Mouse (Mus musculus): Measurements from ENCODE around the gene Vps52. TPM values are rescaled to one million over a fixed set of nuclear protein-coding genes. Genes with fewer than 3 reads are reported as not detected.
"Not testable (repeated sequence)": the region's sequence is repeated elsewhere in the genome, so short reads cannot be mapped to it uniquely, and the experiment has no call there.

Vps52 gene
- polyA plus RNA-seq, 1 experiment from 2014 or later, result 65.0 TPM

DNA sequence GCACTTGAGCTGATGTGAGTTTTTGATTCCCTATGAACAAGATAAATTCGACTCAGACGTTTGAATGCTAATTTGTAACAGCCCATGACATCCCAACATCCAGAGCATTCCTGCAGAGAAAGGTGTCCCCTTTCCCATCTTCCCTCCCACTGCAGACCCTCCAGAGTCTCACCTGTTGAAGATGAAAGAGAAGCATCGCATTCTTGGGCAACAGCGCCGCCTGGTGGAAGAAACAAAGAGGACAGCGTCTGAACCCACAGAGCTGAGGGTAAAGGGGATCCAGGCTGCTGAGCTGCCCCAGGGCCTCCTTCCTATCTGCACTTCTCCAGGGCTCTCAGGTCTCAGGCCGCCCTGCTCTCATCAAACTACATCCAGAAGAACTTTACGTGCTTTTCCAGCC lies 26.5 kb downstream of the Vps52 start:
- peak overlapping the region; percentile 50; the same call in 1 of the 2 replicates for H3K4me3 ChIP-seq
- not testable (repeated sequence) for ATAC-seq (ENCODE audit: low FRiP score); H3K27ac ChIP-seq

DNA sequence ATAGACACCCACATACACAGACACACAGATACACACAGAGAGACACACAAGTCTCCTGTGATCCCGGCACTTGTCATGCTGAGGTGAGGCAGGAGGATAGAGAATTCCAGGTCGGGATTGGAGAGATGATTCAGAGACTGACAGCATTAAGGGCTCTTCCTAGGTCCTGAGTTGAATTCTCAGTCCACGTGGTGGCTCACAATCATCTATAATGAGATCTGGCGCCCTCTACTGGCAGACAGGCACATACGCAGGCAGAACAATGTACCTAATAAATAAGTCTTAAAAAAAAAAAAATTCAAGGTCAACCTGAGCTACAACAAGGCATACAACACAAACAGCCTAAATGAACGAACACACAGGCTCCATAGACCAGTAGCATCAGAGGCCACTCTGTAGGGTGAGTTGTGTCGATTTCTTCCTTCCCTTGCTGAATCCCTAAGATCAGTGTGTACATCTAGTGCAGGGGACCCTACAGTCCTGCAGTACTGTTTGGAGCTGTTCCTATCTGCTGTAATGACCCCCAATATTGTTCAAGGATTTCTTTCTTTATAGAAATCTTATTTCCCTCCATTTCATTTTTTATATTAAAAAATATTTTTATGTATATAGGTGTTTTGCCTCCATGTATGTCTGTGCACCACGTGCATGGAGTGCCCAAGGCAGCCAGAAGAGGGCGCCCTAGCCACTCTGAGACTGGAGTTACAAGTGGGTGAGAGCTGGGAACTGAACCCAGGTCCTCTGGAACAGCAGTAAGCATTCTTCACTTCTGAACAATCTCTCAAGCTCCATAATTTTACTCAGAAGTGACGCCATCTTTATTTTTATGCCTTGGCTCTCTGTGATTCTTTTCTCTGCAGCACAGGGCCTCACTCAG lies 36.4 kb downstream of the Vps52 start:
- Histone ChIP-seq H3K9me3 (replicated peaks) (no peaks in the 10 kb centered on the region), H3K4me1 (no peaks in the 10 kb centered on the region), H3K4me3 (no peak overlapping the region), H3K4me2 (replicated peaks) (no peak overlapping the region), H3K27me3 (peaks cover 9% of the 10 kb centered on the region), H3K36me3 (no peaks in the 10 kb centered on the region), H3K9ac (no peak overlapping the region), H3K27ac (no peak overlapping the region)
- ATAC-seq (ENCODE audit: low FRiP score), result no peak; the same call in 1 of the 2 replicates
- WGBS, result 31% methylated on average over 10 of the region's 10 CpGs

More for the DNA sequence above, 26.5 kb downstream of the Vps52 start:
- not testable (repeated sequence) for H3K36me3 ChIP-seq; H3K9ac ChIP-seq; H3K9me3 ChIP-seq (replicated peaks)
- Histone ChIP-seq H3K27me3 (peaks cover 38% of the 10 kb centered on the region), H3K4me2 (replicated peaks) (peak overlapping the region; percentile 66), H3K4me1 (peaks cover 13% of the 10 kb centered on the region)
- WGBS, result 10% methylated on average over 8 of the region's 8 CpGs

DNA sequence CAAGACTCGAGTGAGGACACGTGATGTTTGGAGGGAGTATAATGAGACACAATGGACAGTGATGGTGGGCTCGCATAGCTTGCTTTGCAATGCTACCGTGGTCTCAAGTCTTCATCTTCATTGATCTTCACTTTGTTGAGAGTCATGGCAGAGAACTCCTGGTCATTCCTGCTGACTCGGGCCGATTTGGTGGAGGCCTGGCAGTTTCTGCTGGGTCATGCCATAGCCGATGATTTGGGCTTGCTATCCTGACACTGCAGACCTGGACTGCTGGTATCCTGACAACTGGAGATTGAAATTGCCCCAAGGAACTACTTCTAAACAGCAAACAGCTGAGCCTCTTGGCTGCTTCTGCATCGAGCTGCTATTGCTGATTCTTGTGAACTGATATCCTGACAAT lies 39.3 kb downstream of the Vps52 start:
- H3K4me3 ChIP-seq, result no peak overlapping the region
- 92% methylated on average over 8 of the region's 8 CpGs for WGBS
- H3K27ac ChIP-seq, result no peak overlapping the region
- H3K36me3 ChIP-seq, result no peaks in the 10 kb centered on the region
- no peak overlapping the region for H3K4me2 ChIP-seq (replicated peaks)
- no peaks in the 10 kb centered on the region for H3K9me3 ChIP-seq (replicated peaks)
- peaks cover 23% of the 10 kb centered on the region for H3K27me3 ChIP-seq
- H3K9ac ChIP-seq, result no peak overlapping the region
- ATAC-seq (ENCODE audit: low FRiP score), result no peak
- H3K4me1 ChIP-seq, result peaks cover 8% of the 10 kb centered on the region

DNA sequence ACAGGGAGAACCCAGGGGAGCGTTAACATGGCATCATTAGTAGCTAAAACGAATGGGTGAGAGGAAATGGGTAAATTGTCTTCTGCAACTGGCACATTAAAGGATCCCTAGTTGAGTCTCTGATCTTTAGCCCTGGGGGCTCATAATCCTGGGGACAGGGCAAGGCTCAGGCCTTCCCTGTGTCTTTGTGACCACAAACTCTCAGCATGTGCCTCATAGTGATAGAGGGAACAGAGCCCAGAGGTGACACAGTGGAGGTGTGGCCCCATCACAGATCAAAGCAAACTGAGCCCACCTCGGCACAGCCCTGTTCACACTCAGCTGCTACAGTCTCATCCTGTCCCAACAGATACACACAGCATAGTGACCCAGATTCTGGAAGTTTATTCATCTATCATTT lies 40.0 kb downstream of the Vps52 start:
- no peaks in the 10 kb centered on the region for H3K36me3 ChIP-seq
- peaks cover 30% of the 10 kb centered on the region for H3K27me3 ChIP-seq
- no peak for ATAC-seq (ENCODE audit: low FRiP score)
- peaks cover 14% of the 10 kb centered on the region for H3K4me1 ChIP-seq
- no peak overlapping the region for H3K9ac ChIP-seq
- no peaks in the 10 kb centered on the region for H3K9me3 ChIP-seq (replicated peaks)
- WGBS, result 68% methylated on average over 3 of the region's 3 CpGs
- no peak overlapping the region for H3K27ac ChIP-seq
- no peak overlapping the region for H3K4me2 ChIP-seq (replicated peaks)
- no peak overlapping the region for H3K4me3 ChIP-seq

DNA sequence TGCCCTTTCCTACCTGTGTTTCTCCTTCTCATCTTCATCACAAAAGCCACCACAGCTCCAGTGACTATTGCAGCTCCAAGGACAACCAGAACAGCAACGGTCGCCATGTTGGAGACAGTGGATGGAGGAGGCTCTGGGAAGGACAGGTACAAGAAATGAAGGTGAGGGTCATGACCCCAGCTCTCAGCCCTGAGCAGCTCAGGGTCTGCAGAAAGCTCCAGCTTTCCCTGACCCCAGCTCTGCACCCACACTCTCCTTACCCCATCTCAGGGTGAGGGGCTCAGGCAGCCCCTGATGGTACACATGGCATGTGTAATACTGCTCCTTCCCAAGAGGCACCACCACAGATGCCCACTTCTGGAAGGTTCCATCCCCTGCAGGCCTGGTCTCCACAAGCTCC lies 41.4 kb downstream of the Vps52 start:
- not testable (repeated sequence) for H3K27ac ChIP-seq; H3K9ac ChIP-seq; H3K4me3 ChIP-seq; H3K9me3 ChIP-seq (replicated peaks); ATAC-seq (ENCODE audit: low FRiP score); H3K36me3 ChIP-seq; H3K4me2 ChIP-seq (replicated peaks)
- 86% methylated on average over 2 of the region's 2 CpGs for WGBS
- H3K4me1 ChIP-seq, result peaks cover 14% of the 10 kb centered on the region
- H3K27me3 ChIP-seq, result peaks cover 44% of the 10 kb centered on the region

DNA sequence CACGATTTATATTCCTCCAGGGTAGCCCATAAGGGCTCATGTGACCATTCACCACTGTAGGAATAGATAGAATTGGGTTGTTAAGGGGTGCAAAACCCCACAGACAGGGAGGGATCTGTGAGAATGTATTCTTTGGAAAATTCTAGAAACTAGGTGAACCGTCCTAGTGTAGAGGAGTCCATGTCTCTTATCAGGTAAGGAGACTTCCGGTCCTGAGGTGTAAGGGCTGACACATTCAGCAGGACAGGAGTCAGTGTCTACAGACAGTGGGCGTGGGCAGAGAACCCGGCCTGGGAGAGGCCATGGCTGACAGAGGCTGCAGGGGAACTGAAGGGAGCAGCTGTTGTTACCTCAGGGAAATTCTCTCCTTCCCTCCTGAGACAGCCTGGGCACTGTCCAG lies 43.1 kb downstream of the Vps52 start:
- H3K4me2 ChIP-seq (replicated peaks); H3K4me3 ChIP-seq; H3K9me3 ChIP-seq (replicated peaks); ATAC-seq (ENCODE audit: low FRiP score); H3K27ac ChIP-seq; H3K9ac ChIP-seq; H3K36me3 ChIP-seq: not testable (repeated sequence)
- peaks cover 49% of the 10 kb centered on the region for H3K27me3 ChIP-seq
- H3K4me1 ChIP-seq, result peaks cover 14% of the 10 kb centered on the region
- WGBS, result 59% methylated on average over 5 of the region's 5 CpGs

DNA sequence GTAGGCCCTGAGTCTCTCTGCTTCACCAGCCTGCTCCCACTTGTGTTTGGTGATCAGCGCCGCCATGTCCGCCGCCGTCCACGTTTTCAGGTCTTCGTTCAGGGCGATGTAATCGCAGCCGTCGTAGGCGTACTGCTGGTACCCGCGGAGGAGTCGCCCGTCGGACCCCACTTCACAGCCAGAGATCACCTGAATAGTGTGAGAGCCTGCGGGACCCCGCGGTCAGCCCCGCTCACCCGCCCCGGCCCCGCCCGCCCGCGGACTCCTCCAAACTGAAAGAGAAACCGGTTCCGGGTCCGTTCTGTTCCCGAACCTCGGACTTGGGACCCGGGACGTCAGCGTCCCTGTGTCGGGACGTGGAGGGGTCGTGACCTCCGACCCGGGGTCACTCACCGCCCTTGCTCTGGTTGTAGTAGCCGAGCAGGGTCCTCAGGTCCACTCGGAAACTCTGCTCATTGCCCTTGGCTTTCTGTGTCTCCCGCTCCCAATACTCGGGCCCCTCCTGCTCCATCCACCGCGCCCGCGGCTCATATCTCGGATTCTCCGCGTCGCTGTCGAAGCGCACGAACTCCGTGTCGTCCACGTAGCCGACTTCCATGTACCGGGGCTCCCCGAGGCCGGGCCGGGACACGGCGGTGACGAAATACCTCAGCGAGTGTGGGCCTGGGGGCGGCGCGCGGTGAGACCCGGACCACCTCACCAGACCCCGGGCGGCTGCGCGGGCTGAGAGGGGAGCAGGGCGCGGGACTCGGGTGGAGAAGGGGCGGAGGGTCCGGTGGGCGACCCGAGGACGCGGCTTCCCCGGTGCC lies 43.9 kb downstream of the Vps52 start:
- Histone ChIP-seq H3K27me3 (peaks cover 49% of the 10 kb centered on the region), H3K36me3 (no peaks in the 10 kb centered on the region), H3K9ac (peak overlapping the region; percentile 59), H3K9me3 (replicated peaks) (no peaks in the 10 kb centered on the region), H3K27ac (no peak overlapping the region), H3K4me2 (replicated peaks) (peak overlapping the region; percentile 96), H3K4me1 (peaks cover 14% of the 10 kb centered on the region), H3K4me3 (peak overlapping the region; percentile 53)
- peak; percentile 46 for ATAC-seq (ENCODE audit: low FRiP score)
- 4% methylated on average over 87 of the region's 87 CpGs for WGBS

DNA sequence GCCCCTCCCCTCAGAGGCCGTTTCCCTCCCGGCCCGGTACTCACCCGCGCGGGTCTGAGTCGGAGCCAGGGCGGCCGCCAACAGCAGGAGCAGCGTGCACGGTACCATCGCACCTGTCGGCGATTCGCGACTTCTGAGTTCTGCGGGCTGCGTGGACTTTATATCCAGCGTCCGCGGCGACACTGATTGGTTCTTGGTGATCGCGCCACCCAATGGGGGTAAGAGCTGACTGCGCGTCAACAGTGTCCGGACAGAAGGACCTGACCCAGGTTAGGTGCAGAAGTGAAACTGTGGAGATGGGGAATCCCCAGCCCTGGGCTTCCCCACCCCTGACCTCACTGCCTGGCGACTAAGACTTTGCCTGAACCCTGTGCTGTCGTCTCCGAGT lies 44.5 kb downstream of the Vps52 start, which contains the start of gene H2-K1:
H2-K1 (minus strand) TSS at position 198 of the 388 bp plus-strand sequence.
- Histone ChIP-seq H3K9ac (peak within 1 kb of the TSS; percentile 59), H3K9me3 (replicated peaks) (no peaks in the 10 kb centered on the region), H3K4me2 (replicated peaks) (peak within 1 kb of the TSS; percentile 96), H3K27ac (no peak within 1 kb of the TSS), H3K4me3 (peak within 1 kb of the TSS; percentile 53), H3K36me3 (no peaks in the 10 kb centered on the region), H3K4me1 (peaks cover 14% of the 10 kb centered on the region), H3K27me3 (peaks cover 49% of the 10 kb centered on the region)
- WGBS, result under 1% methylated on average over 30 of the region's 30 CpGs
- peak; percentile 81 for ATAC-seq (ENCODE audit: low FRiP score)

DNA sequence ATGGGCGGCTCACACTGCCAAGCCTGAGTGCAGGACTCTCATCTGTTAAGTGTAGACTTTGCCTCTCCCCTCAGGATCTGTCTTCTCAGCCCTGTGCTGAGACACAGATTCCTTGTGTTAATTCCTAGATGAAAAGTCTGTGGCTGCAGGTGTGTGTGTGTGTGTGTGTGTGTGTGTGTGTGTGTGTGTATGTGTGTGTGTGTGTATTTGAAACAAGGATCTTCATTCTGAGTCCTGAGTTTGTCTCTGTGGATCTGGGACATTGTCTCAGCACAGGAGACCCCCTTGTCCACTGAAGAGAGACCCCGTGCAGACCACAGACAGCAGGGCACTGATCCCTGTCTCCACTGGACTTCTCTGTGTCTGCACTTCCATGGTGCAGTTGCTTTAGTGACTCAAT lies 45.2 kb downstream of the Vps52 start:
- H3K36me3 ChIP-seq; H3K9me3 ChIP-seq (replicated peaks); H3K27ac ChIP-seq; H3K4me2 ChIP-seq (replicated peaks); H3K9ac ChIP-seq; ATAC-seq (ENCODE audit: low FRiP score): not testable (repeated sequence)
- peaks cover 14% of the 10 kb centered on the region for H3K4me1 ChIP-seq
- WGBS, result 42% methylated on average over 2 of the region's 2 CpGs
- H3K4me3 ChIP-seq, result peak overlapping the region; percentile 53; the same call in 1 of the 2 replicates
- H3K27me3 ChIP-seq, result peaks cover 49% of the 10 kb centered on the region

DNA sequence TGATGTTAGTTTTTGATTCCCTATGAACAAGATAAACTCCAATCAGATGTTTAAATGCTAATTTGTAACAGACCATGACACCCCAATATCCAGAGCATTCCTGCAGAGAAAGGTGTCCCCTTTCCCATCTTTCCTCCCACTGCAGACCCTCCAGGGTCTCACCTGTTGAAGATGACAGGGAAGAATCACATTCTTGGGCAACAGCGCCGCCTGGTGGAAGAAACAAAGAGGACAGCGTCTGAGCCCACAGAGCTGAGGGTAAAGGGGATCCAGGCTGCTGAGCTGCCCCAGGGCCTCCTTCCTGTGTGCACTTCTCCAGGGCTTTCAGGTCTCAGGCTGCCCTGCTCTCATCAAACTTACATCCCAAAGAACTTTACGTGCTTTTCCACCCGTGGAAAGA lies 47.8 kb downstream of the Vps52 start:
- no peak overlapping the region for H3K27ac ChIP-seq
- ATAC-seq (ENCODE audit: low FRiP score), result no peak
- H3K4me1 ChIP-seq, result peaks cover 14% of the 10 kb centered on the region
- H3K36me3 ChIP-seq, result no peaks in the 10 kb centered on the region
- no peak overlapping the region for H3K4me2 ChIP-seq (replicated peaks)
- no peak overlapping the region for H3K9ac ChIP-seq
- no peak overlapping the region for H3K4me3 ChIP-seq
- no peaks in the 10 kb centered on the region; the same call in 1 of the 2 replicates for H3K9me3 ChIP-seq (replicated peaks)
- H3K27me3 ChIP-seq, result peaks cover 38% of the 10 kb centered on the region
- 4% methylated on average over 5 of the region's 5 CpGs for WGBS

DNA sequence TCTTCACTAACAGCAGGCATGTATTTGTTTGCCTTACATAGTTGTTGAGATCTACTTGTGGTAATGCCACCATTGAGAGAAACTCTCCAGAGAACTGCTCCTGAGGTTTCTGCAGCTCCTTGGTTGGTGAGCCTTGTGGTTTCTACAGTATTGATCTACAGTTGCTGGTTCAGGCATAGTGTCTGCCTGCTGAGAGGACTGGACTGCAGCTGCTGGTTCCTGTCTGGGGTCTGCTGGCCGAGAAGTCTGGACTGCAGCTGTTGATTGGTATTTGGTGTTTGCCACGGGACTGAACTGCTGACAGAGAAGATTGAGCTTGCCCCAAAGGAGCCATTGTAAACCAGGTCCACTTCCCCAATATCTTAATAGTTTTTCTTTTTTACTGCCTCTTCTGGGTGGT lies 51.0 kb downstream of the Vps52 start:
- Histone ChIP-seq H3K27me3 (peaks cover 9% of the 10 kb centered on the region), H3K36me3 (no peaks in the 10 kb centered on the region), H3K27ac (no peak overlapping the region), H3K4me2 (replicated peaks) (no peak overlapping the region), H3K9me3 (replicated peaks) (no peaks in the 10 kb centered on the region; the same call in 1 of the 2 replicates), H3K4me1 (no peaks in the 10 kb centered on the region), H3K9ac (no peak overlapping the region), H3K4me3 (no peak overlapping the region)
- 44% methylated on average over 2 of the region's 2 CpGs for WGBS
- ATAC-seq (ENCODE audit: low FRiP score), result no peak

DNA sequence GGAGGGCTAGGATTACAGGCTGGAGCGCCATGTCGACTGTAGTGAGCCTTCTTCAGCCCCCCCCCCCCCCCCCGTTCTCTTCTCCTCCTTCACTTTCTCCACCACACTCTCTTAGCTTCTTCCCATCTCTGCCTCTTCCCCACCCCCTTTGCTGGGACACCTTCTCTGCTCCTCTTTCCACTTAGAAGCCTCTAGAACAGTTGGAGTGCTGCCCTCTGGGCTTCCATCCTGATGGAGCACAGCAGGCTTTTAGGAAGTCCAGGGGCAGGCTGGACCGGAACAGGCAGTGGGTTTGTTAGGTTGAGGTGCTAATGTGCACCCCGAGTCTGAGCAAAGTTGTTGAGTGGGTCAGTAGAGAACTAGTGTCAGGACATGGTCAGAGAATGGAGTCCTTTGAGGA lies 54.5 kb downstream of the Vps52 start:
- H3K4me3 ChIP-seq, result no peak overlapping the region
- ATAC-seq (ENCODE audit: low FRiP score), result no peak

More for the DNA sequence above, 54.5 kb downstream of the Vps52 start:
- Histone ChIP-seq H3K4me2 (replicated peaks) (no peak overlapping the region), H3K9me3 (replicated peaks) (no peaks in the 10 kb centered on the region; the same call in 1 of the 2 replicates), H3K4me1 (no peaks in the 10 kb centered on the region), H3K27me3 (no peaks in the 10 kb centered on the region), H3K36me3 (0 out of 2 replicates have a peak, but pooled peaks cover 3% of the 10 kb centered on the region), H3K9ac (no peak overlapping the region), H3K27ac (no peak overlapping the region)
- 66% methylated on average over 5 of the region's 5 CpGs for WGBS
